ENCODE assay signal across 17 mouse cellular contexts in genomic region chr13:63597593-63597992, GRCm38 (mm10). TPM values are rescaled to one million over a fixed set of nuclear protein-coding genes. Genes with fewer than 3 reads are reported as not detected.
DNase-seq lines count a peak whose midpoint lies in the region; ATAC-seq lines count a peak whose summit lies in the region.
"Had no signal": no experiment of that assay in that cellular context is flagged by ENCODE, and none has a peak within 500 bp of the region (broad histone marks: within the 10 kb centered on the region; RNA-seq: fewer than 3 reads in every experiment).

No protein-coding gene starts in this region.

- H3K4me2 ChIP-seq in lung, embryonic 16.5 days (ENCODE audit: low read depth, low read length): no peak overlapping the region
- no peak overlapping the region for H3K4me2 ChIP-seq in hindbrain, embryonic 13.5 days
- H3K4me2 ChIP-seq: heart, embryonic 13.5 days; liver, embryonic 11.5 days had no signal

- DNase-seq in lung, adult 18-20 months: no peak
- DNase-seq in retina, postnatal 1 day: peak; percentile 34
- DNase-seq in retina, embryonic 14.5 days (ENCODE audit: low spot score): no peak
- DNase-seq in adrenal gland, postnatal 10 days: no peak
- DNase-seq in adipocyte (ENCODE audit: low spot score): no peak
- DNase-seq: adrenal gland, postnatal 25 days; cerebellum, postnatal 10 days; embryo, embryonic 11 days; gastrocnemius, postnatal 36 days; kidney, adult 2 months; kidney, postnatal 4 days; thymus, adult 18-20 months had no signal

- WGBS in lung, embryonic 16.5 days: 53% methylated on average over 3 of the region's 3 CpGs
- WGBS in hindbrain, embryonic 13.5 days: 56% methylated on average over 3 of the region's 3 CpGs

- H3K9ac ChIP-seq in lung, embryonic 16.5 days (ENCODE audit: low read length): no peak overlapping the region
- no peak overlapping the region for H3K9ac ChIP-seq in hindbrain, embryonic 13.5 days
- H3K9ac ChIP-seq: heart, embryonic 13.5 days had no signal

- ATAC-seq in lung, embryonic 16.5 days (ENCODE audit: low read depth): peak; percentile 66
- peak; percentile 61; the same call in 1 of the 2 replicates for ATAC-seq in hindbrain, embryonic 13.5 days (ENCODE audit: low FRiP score)
- ATAC-seq: CD4-positive, CD25-positive, alpha-beta regulatory T cell, adult 4 months had no signal

- no peaks in the 10 kb centered on the region for H3K27me3 ChIP-seq in lung, embryonic 16.5 days (ENCODE audit: control insufficient read depth, insufficient read depth, low read depth, low read length)
- H3K27me3 ChIP-seq in hindbrain, embryonic 13.5 days: no peaks in the 10 kb centered on the region
- H3K27me3 ChIP-seq: heart, embryonic 13.5 days had no signal

- no peak overlapping the region for H3K4me3 ChIP-seq in lung, embryonic 16.5 days (ENCODE audit: low read length)
- H3K4me3 ChIP-seq in hindbrain, embryonic 13.5 days: no peak overlapping the region
- H3K4me3 ChIP-seq: heart, embryonic 13.5 days had no signal

- no peaks in the 10 kb centered on the region for H3K4me1 ChIP-seq in lung, embryonic 16.5 days (replicated peaks; ENCODE audit: control insufficient read depth, insufficient read depth, low read length)
- H3K4me1 ChIP-seq in hindbrain, embryonic 13.5 days (replicated peaks): 0 out of 2 replicates have a peak, but pooled peaks cover 5% of the 10 kb centered on the region
- H3K4me1 ChIP-seq: heart, embryonic 13.5 days had no signal

- no peaks in the 10 kb centered on the region for H3K9me3 ChIP-seq in lung, embryonic 16.5 days (ENCODE audit: control insufficient read depth, low read length)
- H3K9me3 ChIP-seq in hindbrain, embryonic 13.5 days: no peaks in the 10 kb centered on the region
- H3K9me3 ChIP-seq: heart, embryonic 13.5 days had no signal

- H3K27ac ChIP-seq in lung, embryonic 16.5 days (ENCODE audit: low read length): no peak overlapping the region
- no peak overlapping the region for H3K27ac ChIP-seq in hindbrain, embryonic 13.5 days
- H3K27ac ChIP-seq: heart, embryonic 13.5 days had no signal

- H3K36me3 ChIP-seq in lung, embryonic 16.5 days (ENCODE audit: control insufficient read depth, insufficient read depth, low read length): no peaks in the 10 kb centered on the region
- no peaks in the 10 kb centered on the region for H3K36me3 ChIP-seq in hindbrain, embryonic 13.5 days
- H3K36me3 ChIP-seq: heart, embryonic 13.5 days had no signal

RNA-seq across cellular contexts. Expression of gene Ptch1, which starts 24.2 kb away (rescaled TPM):
- polyA plus RNA-seq in lung, embryonic 16.5 days (2015; fragmentation: Nextera tagmentation; extraction: Ambion mirVana): 33.4 and 34.2 TPM in 2 replicates
- polyA plus RNA-seq in hindbrain, embryonic 13.5 days (2015; fragmentation: Nextera tagmentation; extraction: Ambion mirVana): 18.0 and 19.2 TPM in 2 replicates
- total RNA-seq in adrenal gland, postnatal 10 days (2021): 10 to 100 TPM; 38.7 to 55.2 TPM
